Mouse (Mus musculus) cerebellum, postnatal 4 days (tissue): Measurements from ENCODE around the gene Sema3f.

Experiments used
- DNase-seq, 2 experiments: peaks; one replicate each; pipeline ENCODE4 v3.0.0; 2022; ENCODE audit warnings: low spot score in 2 of 2, mixed read lengths in 1 of 2

Sema3f gene

DNA sequence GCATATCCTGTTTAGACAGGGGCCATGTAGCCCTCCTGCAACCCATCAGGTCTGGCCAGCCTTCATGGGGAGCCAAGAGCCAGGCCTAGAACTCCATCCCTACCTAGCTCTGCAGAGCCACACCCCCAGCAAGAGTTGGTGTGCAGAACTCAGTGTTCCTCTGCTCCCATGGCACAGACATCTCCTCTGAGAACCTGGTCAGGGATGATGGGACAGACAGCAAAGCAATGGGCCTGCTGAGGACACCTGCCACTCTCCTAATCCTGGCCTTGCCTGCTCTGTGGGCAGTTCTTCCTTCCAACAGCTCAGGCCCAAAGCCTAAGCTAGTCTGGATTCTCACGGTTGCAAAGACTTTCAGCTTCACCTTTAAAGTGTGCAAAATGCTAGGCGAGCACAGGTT lies 5.4 kb upstream of the Sema3f start:
- no peak for DNase-seq

- DNase-seq, result peak in 1 of 2 experiments; percentile 66
Observed at GRCm38 (mm10) chr9:107714221-107714952, 4.1 kb upstream of the Sema3f start.

DNA sequence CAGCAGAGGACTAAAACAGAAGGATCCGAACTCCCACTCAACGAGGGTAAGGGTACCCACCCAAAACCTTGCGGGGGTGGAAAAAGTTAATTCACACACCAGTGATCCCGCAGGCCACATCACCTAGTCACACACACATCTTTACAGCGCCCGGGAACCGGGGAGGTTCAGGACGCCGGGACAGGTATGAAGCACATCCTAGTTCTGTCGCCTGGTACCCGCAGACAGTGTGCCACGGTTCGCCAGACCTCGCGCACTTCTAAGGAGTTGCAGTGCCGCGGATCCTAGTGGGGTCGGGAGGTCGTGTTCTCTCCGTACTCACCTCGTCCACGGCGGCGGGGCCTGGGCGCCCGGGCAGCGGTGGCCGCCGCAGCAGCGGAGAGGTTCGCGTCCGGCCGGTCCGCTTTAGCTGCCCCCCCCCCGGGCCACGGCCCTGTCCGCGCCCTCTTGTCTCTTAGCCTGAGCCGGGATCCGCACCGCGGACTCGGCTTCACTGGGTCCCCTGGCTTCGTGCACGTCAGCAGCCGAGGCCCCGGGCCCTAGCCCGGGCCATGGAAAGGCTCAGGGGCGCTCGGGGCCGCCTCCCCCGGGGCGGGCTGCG lies 1.1 kb downstream of the Sema3f start:
- no peak for DNase-seq

DNA sequence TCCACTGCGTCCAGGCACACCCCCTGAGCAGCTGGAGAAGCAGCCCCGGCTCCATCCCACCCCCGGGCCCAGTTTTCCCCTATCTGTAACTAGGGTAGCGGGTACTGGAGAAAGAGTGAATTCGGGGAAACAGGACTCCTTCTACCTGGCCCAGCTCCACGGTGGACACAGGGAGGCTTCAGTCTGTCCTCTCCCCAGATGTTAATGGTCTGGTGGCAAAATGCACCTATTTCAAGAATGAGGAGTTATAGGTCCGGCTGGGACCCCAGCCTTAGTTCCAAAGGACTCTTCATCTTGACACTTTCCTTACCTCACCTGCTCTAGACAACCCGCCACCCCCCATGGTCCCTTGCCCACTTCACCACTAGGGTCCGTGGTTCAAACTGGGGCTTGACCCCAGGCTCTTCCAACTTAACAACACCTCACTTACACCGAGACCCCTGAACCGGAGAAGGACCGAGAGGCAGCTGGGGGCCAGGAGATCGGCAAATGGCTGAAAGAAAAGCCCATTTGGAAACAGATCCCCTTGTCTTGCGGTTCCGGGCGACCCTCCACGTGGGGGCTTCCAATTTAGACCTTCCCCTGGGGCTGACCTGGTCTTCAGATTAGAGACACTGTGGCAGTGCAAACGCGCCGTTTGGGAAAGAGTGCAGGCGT lies 1.7 kb downstream of the Sema3f start:
- DNase-seq, result no peak

DNA sequence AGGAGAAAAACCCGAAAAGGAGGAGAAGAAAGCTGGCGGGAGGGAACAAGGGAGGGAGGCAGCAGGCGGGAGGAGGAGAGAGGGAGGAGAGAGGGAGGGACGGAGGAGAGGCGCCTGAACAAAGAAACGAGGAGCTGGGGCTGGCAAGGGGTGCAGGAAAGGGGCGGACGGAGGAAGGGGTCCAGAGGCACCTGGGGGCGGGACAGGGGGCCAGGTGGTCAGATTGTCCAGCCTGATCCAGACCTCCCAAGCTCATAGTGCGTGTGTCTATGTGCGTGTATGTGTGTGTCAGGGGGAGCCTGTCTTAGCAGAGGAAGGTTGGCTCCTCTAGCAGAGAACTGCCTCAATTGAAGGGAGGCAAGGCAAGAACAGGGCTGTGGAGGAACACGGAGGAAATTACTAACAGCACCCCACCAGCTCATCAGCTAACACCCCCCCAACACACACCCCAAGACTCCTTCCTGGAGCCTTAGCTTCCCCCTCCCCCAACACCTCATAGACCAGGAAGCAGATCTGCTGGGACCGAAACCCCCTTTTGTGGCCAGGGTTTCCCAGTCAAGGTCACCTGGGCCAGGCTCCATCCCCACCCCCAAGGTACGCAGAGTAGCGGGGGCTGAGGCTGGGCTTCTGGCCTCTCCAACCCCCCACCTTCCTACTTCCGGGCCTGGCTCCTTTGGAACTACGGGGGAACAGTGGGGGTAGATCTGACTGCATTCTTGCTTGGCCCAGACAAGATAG lies 2.4 kb downstream of the Sema3f start:
- no peak for DNase-seq

- DNase-seq, result no peak
Observed at GRCm38 (mm10) chr9:107706781-107707211, 3.5 kb downstream of the Sema3f start.

- no peak for DNase-seq
Observed at GRCm38 (mm10) chr9:107703337-107704122, 6.7 kb downstream of the Sema3f start.

- no peak for DNase-seq
Observed at GRCm38 (mm10) chr9:107702606-107703185, 7.6 kb downstream of the Sema3f start.

- peak; percentile 79 to 89 for DNase-seq
Observed at GRCm38 (mm10) chr9:107701594-107701993, 8.7 kb downstream of the Sema3f start.

DNA sequence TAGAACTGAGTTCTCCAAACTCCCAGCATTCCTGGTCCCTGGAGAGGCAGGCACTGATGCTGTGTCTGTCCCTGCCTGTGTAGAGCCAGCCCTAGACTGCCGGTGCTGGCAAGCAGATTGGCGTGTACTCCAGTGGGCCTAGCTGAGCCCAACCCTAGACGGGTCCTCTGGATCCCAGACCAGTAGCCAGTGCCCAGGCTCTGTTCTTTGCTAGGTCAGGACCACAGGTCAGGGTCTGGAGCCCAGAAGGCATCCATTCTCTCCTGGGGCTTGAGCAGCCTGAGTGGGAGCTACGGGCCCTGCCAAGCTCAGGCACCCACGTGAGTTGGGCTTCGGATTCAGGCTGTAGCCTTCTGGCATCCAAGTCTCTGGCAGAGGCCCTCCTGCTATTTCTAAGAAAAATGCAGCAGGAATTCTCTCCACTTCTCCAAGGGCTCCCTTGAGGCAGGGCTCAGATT lies 10.1 kb downstream of the Sema3f start:
- DNase-seq, result no peak

DNA sequence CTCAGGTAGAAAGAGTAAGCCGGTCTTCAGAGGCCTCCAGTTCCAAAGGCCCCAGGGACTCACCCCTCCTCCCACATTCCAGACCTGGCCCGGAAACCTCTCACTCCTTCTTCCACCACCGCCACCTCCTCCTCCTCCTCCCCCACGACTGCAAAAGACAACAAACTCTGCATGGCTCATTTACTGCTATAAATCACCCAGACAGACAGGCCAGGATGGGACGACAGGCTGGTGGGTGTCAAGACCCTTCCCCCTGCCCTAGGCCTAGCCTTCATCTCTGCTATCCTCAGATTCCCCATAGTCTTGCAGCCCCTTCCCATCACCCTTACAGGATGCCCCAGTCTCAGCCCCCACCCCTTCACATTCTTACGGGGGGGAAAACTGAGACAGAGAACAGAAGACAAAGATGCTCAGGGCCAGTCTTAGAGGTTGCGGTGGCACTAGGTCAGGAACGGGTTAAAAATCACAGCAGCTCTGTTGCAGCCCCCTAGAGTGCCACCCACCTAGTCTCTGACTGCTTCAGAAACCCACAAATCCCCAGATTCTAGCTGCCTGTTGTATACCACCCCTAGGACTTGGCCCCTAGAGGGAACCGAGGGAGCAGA lies 10.8 kb downstream of the Sema3f start:
- no peak for DNase-seq

DNA sequence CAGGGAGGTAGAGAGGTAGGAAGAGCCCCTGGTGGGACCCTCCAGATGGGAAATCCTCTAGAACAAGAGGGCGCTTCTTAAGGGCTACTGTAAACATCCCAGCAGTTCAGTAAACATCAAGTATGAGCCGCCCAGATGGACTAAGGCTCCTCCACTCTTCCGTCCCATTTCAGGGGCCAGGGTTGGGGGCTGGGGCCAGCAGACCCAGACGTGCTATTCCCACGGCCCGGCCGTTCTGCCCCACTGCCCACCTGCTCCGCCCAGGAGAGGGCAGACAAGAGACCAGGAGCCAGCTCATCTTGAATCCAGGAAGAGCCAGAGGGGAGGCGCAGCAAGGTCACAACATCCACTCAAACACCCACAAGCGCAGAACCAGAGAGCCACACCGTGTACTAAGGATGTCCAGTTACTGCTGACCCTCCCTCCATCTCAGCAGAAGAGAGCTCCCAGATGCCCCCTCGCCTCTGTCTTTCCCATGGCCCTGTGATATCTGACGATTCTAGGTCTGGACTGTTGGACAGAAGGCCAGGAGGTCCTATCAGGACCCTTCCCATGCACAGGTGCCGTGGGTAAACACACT lies 11.6 kb downstream of the Sema3f start:
- DNase-seq, result no peak

- no peak for DNase-seq
Observed at GRCm38 (mm10) chr9:107697811-107698521, 12.3 kb downstream of the Sema3f start.

DNA sequence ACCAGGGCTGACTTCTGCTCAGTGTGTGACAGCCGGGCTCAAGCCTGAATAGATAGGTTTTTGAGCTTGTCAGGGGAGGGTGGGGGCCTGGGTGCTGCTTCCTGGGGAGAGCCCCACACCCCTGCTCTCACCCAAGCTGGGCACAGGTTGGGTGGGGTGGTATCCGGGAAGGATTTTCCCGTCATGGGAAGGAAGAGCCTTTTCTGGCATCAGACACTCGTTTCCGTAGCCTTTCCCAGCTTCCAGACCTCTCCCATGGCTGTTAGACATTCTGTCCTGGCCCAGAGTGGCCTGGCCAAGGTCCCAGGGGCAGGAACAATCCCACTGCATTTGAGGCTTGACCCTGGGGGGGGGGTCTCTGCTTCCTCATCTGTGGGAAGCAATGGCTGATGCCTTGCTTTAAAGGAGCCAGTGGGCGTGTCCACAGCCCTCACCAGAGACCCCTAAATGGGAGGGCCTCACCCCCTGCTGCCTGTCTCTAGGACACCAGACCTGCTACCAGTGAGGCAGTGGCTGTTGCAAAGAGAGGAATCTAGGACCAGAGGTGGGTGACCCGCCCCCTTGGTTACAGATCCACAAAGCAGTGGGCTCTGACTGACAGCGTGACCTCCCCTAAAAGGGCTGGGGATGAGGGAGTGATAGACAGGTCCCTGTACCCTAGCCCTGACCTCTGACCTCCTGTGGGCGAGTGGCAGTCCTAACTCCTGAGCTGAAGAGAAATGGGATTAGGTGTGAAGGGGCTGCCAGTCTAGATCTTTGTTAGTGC lies 13.2 kb downstream of the Sema3f start:
- DNase-seq, result no peak

DNA sequence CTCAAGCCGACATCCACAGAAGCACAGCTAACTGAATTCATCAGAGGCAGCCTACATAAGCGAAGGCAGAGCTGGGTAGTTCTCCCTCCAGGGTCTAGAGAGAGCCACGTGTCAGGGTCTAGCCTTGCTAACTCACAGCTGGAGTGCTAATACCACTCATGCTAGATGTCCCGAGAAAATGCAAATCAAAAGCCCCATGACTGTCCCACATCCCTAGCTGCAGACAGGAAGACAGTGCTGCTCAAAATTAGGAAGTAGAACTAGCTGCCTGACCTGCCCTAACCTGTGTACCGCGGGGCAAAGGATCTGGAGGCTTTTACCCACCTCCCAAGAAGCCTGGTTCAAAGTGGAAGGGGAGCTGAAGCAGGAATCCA lies 14.2 kb downstream of the Sema3f start:
- DNase-seq, result no peak

DNA sequence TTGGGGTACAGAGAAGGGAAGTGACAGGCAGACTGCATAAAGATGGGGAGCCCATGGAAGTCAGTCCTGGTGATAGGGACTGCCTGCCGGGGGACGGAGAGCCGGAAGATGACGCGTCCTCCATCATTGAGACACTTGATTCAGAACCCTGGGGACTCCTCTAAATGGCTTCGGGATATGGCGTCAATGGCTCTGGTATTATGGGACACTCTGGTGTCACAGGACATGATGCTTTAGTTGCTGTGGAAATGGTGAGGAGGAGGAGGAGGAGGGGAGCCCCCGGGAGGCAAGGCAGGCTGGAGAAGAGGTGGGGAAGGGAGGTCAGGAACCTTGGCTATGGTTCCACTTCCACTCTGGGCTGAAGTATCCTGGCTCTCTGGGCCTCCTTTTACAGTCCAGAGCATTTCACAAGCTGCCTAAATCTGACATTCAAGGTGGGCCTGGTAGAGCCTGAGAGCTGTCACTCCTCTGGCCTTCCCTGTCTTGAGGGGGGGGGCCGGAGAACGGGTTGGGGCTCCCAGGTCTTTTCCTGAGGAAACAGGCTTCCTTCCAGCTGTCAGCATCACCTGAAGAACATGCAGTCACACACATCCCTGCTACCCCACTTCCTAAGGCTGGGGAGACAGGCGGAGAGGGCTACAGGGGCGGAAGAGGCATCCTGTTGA lies 14.7 kb downstream of the Sema3f start:
- no peak for DNase-seq

GRCm38 (mm10) chr9:107694627-107695026 lies 15.6 kb downstream of the Sema3f start:
- DNase-seq, result no peak

- DNase-seq, result no peak
Observed at GRCm38 (mm10) chr9:107693433-107693987, 16.8 kb downstream of the Sema3f start.
